Mouse (Mus musculus) embryonic facial prominence, embryonic 15.5 days (tissue): ENCODE results near the gene Gsk3b. TPM values are rescaled to one million over a fixed set of nuclear protein-coding genes. Genes with fewer than 3 reads are reported as not detected.
"Not testable (repeated sequence)": the region's sequence is repeated elsewhere in the genome, so short reads cannot be mapped to it uniquely, and the experiment has no call there.

Experiments used
- ATAC-seq: fragments of 200-750 bp; cut with Nextera tagmentation; 2 replicates; pipeline ENCODE4 v1.8.0; 2017; ENCODE audit warnings: low read depth, moderate TSS enrichment; ENCODE audit not compliant: insufficient number of reproducible peaks, low FRiP score, low TSS enrichment
- H3K27ac ChIP-seq: fragments of 300-500 bp; sonication (generic); replicated peaks from 2 replicates; pipeline ENCODE4 v1.5.1; 2015; ENCODE audit warnings: mild to moderate bottlenecking, inconsistent platforms
- H3K27me3 ChIP-seq: fragments of 300-500 bp; sonication (generic); 2 replicates; pipeline ENCODE4 v1.6.1; 2015; ENCODE audit warnings: inconsistent platforms
- H3K36me3 ChIP-seq: fragments of 300-500 bp; sonication (generic); 2 replicates; pipeline ENCODE4 v1.6.1; 2015; ENCODE audit warnings: mild to moderate bottlenecking, inconsistent platforms
- H3K4me1 ChIP-seq: fragments of 300-500 bp; sonication (generic); 2 replicates; pipeline ENCODE4 v1.6.1; 2015; ENCODE audit warnings: inconsistent platforms
- H3K4me2 ChIP-seq: fragments of 300-500 bp; sonication (generic); replicated peaks from 2 replicates; pipeline ENCODE4 v1.6.1; 2015; ENCODE audit warnings: mild to moderate bottlenecking, inconsistent platforms
- H3K4me3 ChIP-seq: fragments of 300-500 bp; sonication (generic); replicated peaks from 2 replicates; pipeline ENCODE4 v1.5.1; 2015; ENCODE audit warnings: mild to moderate bottlenecking, inconsistent platforms
- H3K9ac ChIP-seq: fragments of 300-500 bp; sonication (generic); 2 replicates; pipeline ENCODE4 v1.6.1; 2015; ENCODE audit warnings: inconsistent platforms
- H3K9me3 ChIP-seq: fragments of 300-500 bp; sonication (generic); replicated peaks from 2 replicates; pipeline ENCODE4 v1.6.1; 2016; ENCODE audit warnings: inconsistent platforms
- WGBS: fragments of 180-500 bp; shearing (Covaris S2); methylation state at CpG from one replicate; pipeline ENCODE4 v1.1.7; 2015; 5-methylcytosine and 5-hydroxymethylcytosine counted together
- polyA plus RNA-seq: library from polyadenylated mRNA; unstranded; fragments of >200 nt; fragmentation: Nextera tagmentation; extraction: Ambion mirVana; gene quantifications from 2 replicates; pipeline ENCODE4 v1.2.1, GENCODE M21; 2015

Gene Gsk3b
- polyA plus RNA-seq: 56.8 and 59.9 TPM in 2 replicates

- Histone ChIP-seq H3K4me1 (peaks cover 21% of the 10 kb centered on the region), H3K36me3 (no peaks in the 10 kb centered on the region), H3K27ac (peak within 1 kb of the TSS; percentile 100), H3K27me3 (no peaks in the 10 kb centered on the region), H3K9ac (peak within 1 kb of the TSS; percentile 99), H3K4me3 (peak within 1 kb of the TSS; percentile 97), H3K4me2 (peak within 1 kb of the TSS; percentile 67), H3K9me3 (no peaks in the 10 kb centered on the region)
- WGBS: under 1% methylated on average over 67 of the region's 69 CpGs
- peak; percentile 95 for ATAC-seq
Measured at GRCm38 (mm10) chr16:38088629-38089446, at the start of gene Gsk3b. TSS of gene Gsk3b (plus strand) at chr16:38089001.

- H3K27me3 ChIP-seq: no peaks in the 10 kb centered on the region
- no peak overlapping the region for H3K9ac ChIP-seq
- WGBS: 93% methylated on average over 1 of the region's 1 CpGs
- no peaks in the 10 kb centered on the region for H3K36me3 ChIP-seq
- no peak overlapping the region for H3K27ac ChIP-seq
- H3K4me3 ChIP-seq: no peak overlapping the region
- no peaks in the 10 kb centered on the region for H3K9me3 ChIP-seq
- ATAC-seq: no peak
- H3K4me2 ChIP-seq: no peak overlapping the region
- H3K4me1 ChIP-seq: no peaks in the 10 kb centered on the region
Measured at GRCm38 (mm10) chr16:38042160-38042559, 46.6 kb upstream of the Gsk3b start.

GRCm38 (mm10) chr16:38044551-38044950, 44.2 kb upstream of the Gsk3b start:
- 72% methylated on average over 5 of the region's 5 CpGs for WGBS
- H3K4me1 ChIP-seq: peaks cover 8% of the 10 kb centered on the region; the same call in 1 of the 2 replicates
- H3K27me3 ChIP-seq: no peaks in the 10 kb centered on the region
- H3K9ac ChIP-seq: no peak overlapping the region
- H3K4me2 ChIP-seq: no peak overlapping the region
- H3K9me3 ChIP-seq: no peaks in the 10 kb centered on the region
- H3K27ac ChIP-seq: no peak overlapping the region
- no peak for ATAC-seq
- no peaks in the 10 kb centered on the region for H3K36me3 ChIP-seq
- H3K4me3 ChIP-seq: no peak overlapping the region

- 0 out of 2 replicates have a peak overlapping the region, but pooled peaks have one; percentile 5 for H3K4me3 ChIP-seq
- H3K27me3 ChIP-seq: no peaks in the 10 kb centered on the region
- H3K36me3 ChIP-seq: no peaks in the 10 kb centered on the region
- WGBS: 40% methylated on average over 23 of the region's 23 CpGs
- 0 out of 2 replicates have a peak overlapping the region, but pooled peaks have one; percentile 34 for H3K27ac ChIP-seq
- H3K9me3 ChIP-seq: no peaks in the 10 kb centered on the region
- peak overlapping the region; percentile 31 for H3K4me2 ChIP-seq
- H3K9ac ChIP-seq: no peak overlapping the region
- ATAC-seq: no peak
- H3K4me1 ChIP-seq: peaks cover 8% of the 10 kb centered on the region; the same call in 1 of the 2 replicates
Measured at GRCm38 (mm10) chr16:38047781-38048558, 40.8 kb upstream of the Gsk3b start.

- H3K27ac ChIP-seq: no peak overlapping the region
- H3K4me1 ChIP-seq: no peaks in the 10 kb centered on the region
- H3K36me3 ChIP-seq: no peaks in the 10 kb centered on the region
- no peak for ATAC-seq
- 86% methylated on average over 1 of the region's 1 CpGs for WGBS
- H3K9ac ChIP-seq: no peak overlapping the region
- no peaks in the 10 kb centered on the region for H3K9me3 ChIP-seq
- H3K4me2 ChIP-seq: no peak overlapping the region
- no peaks in the 10 kb centered on the region for H3K27me3 ChIP-seq
- H3K4me3 ChIP-seq: no peak overlapping the region
Measured at GRCm38 (mm10) chr16:38057898-38058297, 30.9 kb upstream of the Gsk3b start.

GRCm38 (mm10) chr16:38058836-38059235, 30.0 kb upstream of the Gsk3b start:
- no peaks in the 10 kb centered on the region for H3K36me3 ChIP-seq
- H3K9ac ChIP-seq: no peak overlapping the region
- H3K27ac ChIP-seq: no peak overlapping the region
- no peak overlapping the region for H3K4me2 ChIP-seq
- H3K4me3 ChIP-seq: no peak overlapping the region
- WGBS: 81% methylated on average over 3 of the region's 3 CpGs
- no peaks in the 10 kb centered on the region for H3K9me3 ChIP-seq
- no peak for ATAC-seq
- no peaks in the 10 kb centered on the region for H3K4me1 ChIP-seq
- no peaks in the 10 kb centered on the region for H3K27me3 ChIP-seq

GRCm38 (mm10) chr16:38059631-38060030, 29.2 kb upstream of the Gsk3b start:
- Histone ChIP-seq H3K4me2 (no peak overlapping the region), H3K36me3 (no peaks in the 10 kb centered on the region), H3K27ac (no peak overlapping the region), H3K4me1 (no peaks in the 10 kb centered on the region), H3K9ac (no peak overlapping the region), H3K27me3 (no peaks in the 10 kb centered on the region), H3K9me3 (no peaks in the 10 kb centered on the region), H3K4me3 (no peak overlapping the region)
- 61% methylated on average over 4 of the region's 4 CpGs for WGBS
- no peak for ATAC-seq

- WGBS: 80% methylated on average over 1 of the region's 5 CpGs
- not testable (repeated sequence) for H3K9ac ChIP-seq, ATAC-seq, H3K9me3 ChIP-seq, H3K36me3 ChIP-seq, H3K4me3 ChIP-seq, H3K27ac ChIP-seq, H3K27me3 ChIP-seq, H3K4me2 ChIP-seq, H3K4me1 ChIP-seq
Measured at GRCm38 (mm10) chr16:38073859-38074631, 14.8 kb upstream of the Gsk3b start.

GRCm38 (mm10) chr16:38080201-38080600, 8.6 kb upstream of the Gsk3b start:
- Histone ChIP-seq H3K4me2 (no peak overlapping the region), H3K27me3 (no peaks in the 10 kb centered on the region), H3K36me3 (no peaks in the 10 kb centered on the region), H3K4me1 (no peaks in the 10 kb centered on the region), H3K9ac (no peak overlapping the region), H3K4me3 (no peak overlapping the region), H3K9me3 (no peaks in the 10 kb centered on the region), H3K27ac (no peak overlapping the region)
- no peak for ATAC-seq
- 59% methylated on average over 1 of the region's 1 CpGs for WGBS

GRCm38 (mm10) chr16:38087231-38087630, 1.6 kb upstream of the Gsk3b start:
- ATAC-seq: no peak
- WGBS: 16% methylated on average over 10 of the region's 10 CpGs

More at GRCm38 (mm10) chr16:38087231-38087630, 1.6 kb upstream of the Gsk3b start:
- peak overlapping the region; percentile 97 for H3K4me3 ChIP-seq
- peak overlapping the region; percentile 100 for H3K27ac ChIP-seq
- peak overlapping the region; percentile 67 for H3K4me2 ChIP-seq
- no peaks in the 10 kb centered on the region for H3K36me3 ChIP-seq
- H3K9me3 ChIP-seq: no peaks in the 10 kb centered on the region
- H3K9ac ChIP-seq: peak overlapping the region; percentile 76; the same call in 1 of the 2 replicates
- H3K27me3 ChIP-seq: no peaks in the 10 kb centered on the region
- H3K4me1 ChIP-seq: peaks cover 8% of the 10 kb centered on the region
